20 mouse cellular contexts compared by ENCODE assay signal in genomic region chr17:77889147-77889546, GRCm38 (mm10).
DNase-seq lines count a peak whose midpoint lies in the region; ATAC-seq and TF ChIP-seq lines count a peak whose summit lies in the region.
"Had no signal": no experiment of that assay in that cellular context is flagged by ENCODE, and none has a peak within 500 bp of the region (broad histone marks: within the 10 kb centered on the region; RNA-seq: fewer than 3 reads in every experiment).

No protein-coding gene starts in this region.

- no peak overlapping the region for H3K4me2 ChIP-seq in forebrain, embryonic 13.5 days
- no peak overlapping the region for H3K4me2 ChIP-seq in forebrain, embryonic 12.5 days
- H3K4me2 ChIP-seq in midbrain, postnatal 0 days (ENCODE audit: low read depth, low read length, poor library complexity, severe bottlenecking) = no peak overlapping the region
- no peak overlapping the region for H3K4me2 ChIP-seq in midbrain, embryonic 13.5 days (replicated peaks)
- H3K4me2 ChIP-seq: embryonic facial prominence, embryonic 12.5 days; liver, embryonic 15.5 days had no signal

- H3K9me3 ChIP-seq in forebrain, embryonic 13.5 days (replicated peaks) = no peaks in the 10 kb centered on the region
- H3K9me3 ChIP-seq in forebrain, embryonic 12.5 days = no peaks in the 10 kb centered on the region
- H3K9me3 ChIP-seq in midbrain, postnatal 0 days (ENCODE audit: low read length) = no peaks in the 10 kb centered on the region
- no peaks in the 10 kb centered on the region for H3K9me3 ChIP-seq in midbrain, embryonic 13.5 days
- H3K9me3 ChIP-seq: embryonic facial prominence, embryonic 12.5 days; liver, embryonic 15.5 days; midbrain, embryonic 10.5 days had no signal

- H3K27ac ChIP-seq in forebrain, embryonic 13.5 days = no peak overlapping the region
- H3K27ac ChIP-seq in forebrain, embryonic 12.5 days = no peak overlapping the region
- no peak overlapping the region for H3K27ac ChIP-seq in midbrain, postnatal 0 days (ENCODE audit: low read depth, low read length)
- H3K27ac ChIP-seq in midbrain, embryonic 13.5 days = no peak overlapping the region
- H3K27ac ChIP-seq: embryonic facial prominence, embryonic 12.5 days; heart, adult 2 months; kidney, postnatal 0 days; liver, embryonic 15.5 days; midbrain, embryonic 10.5 days; stomach, postnatal 0 days had no signal

- H3K36me3 ChIP-seq in forebrain, embryonic 13.5 days (ENCODE audit: poor library complexity, severe bottlenecking) = no peaks in the 10 kb centered on the region
- no peaks in the 10 kb centered on the region for H3K36me3 ChIP-seq in forebrain, embryonic 12.5 days (replicated peaks)
- H3K36me3 ChIP-seq in midbrain, postnatal 0 days (ENCODE audit: insufficient read depth, low read length) = no peaks in the 10 kb centered on the region
- no peaks in the 10 kb centered on the region for H3K36me3 ChIP-seq in midbrain, embryonic 13.5 days
- H3K36me3 ChIP-seq: embryonic facial prominence, embryonic 12.5 days; liver, embryonic 15.5 days; midbrain, embryonic 10.5 days had no signal

- peak; percentile 92 for ATAC-seq in forebrain, embryonic 13.5 days
- ATAC-seq in forebrain, embryonic 12.5 days (ENCODE audit: low FRiP score) = no peak
- ATAC-seq in midbrain, postnatal 0 days (ENCODE audit: low FRiP score) = no peak
- ATAC-seq in midbrain, embryonic 13.5 days = no peak
- ATAC-seq: inflammation-experienced regulatory T-cells, adult 6 months had no signal

- H3K27me3 ChIP-seq in forebrain, embryonic 13.5 days = no peaks in the 10 kb centered on the region
- no peaks in the 10 kb centered on the region for H3K27me3 ChIP-seq in forebrain, embryonic 12.5 days
- H3K27me3 ChIP-seq in midbrain, postnatal 0 days (ENCODE audit: insufficient read depth, low read length) = no peaks in the 10 kb centered on the region
- H3K27me3 ChIP-seq in midbrain, embryonic 13.5 days = no peaks in the 10 kb centered on the region
- H3K27me3 ChIP-seq: embryonic facial prominence, embryonic 12.5 days; liver, embryonic 15.5 days had no signal

- no peak for TF ChIP-seq CTCF in midbrain, postnatal 0 days (IDR thresholded peaks at IDR 0.05)

- peak; percentile 9 for DNase-seq in midbrain, postnatal 0 days (ENCODE audit: low spot score)
- DNase-seq in layer of hippocampus, adult 9-10 months (ENCODE audit: low spot score) = peak; percentile 39
- DNase-seq in right cerebral cortex, postnatal 36 days (ENCODE audit: low spot score in 2 of 2) = peak; percentile 10 to 53
- no peak for DNase-seq in adrenal gland, postnatal 25 days
- DNase-seq in gastrocnemius, adult 8-10 months (ENCODE audit: low spot score in 2 of 2) = no peak
- DNase-seq: adrenal gland, adult 2 months; cerebellum, postnatal 25 days; heart, adult 2 months; heart, postnatal 4 days; lung, postnatal 14 days; spleen, adult 18-20 months had no signal

- no peaks in the 10 kb centered on the region for H3K4me1 ChIP-seq in forebrain, embryonic 13.5 days
- H3K4me1 ChIP-seq in forebrain, embryonic 12.5 days = no peaks in the 10 kb centered on the region
- no peaks in the 10 kb centered on the region for H3K4me1 ChIP-seq in midbrain, postnatal 0 days (ENCODE audit: insufficient read depth, low read length)
- no peaks in the 10 kb centered on the region for H3K4me1 ChIP-seq in midbrain, embryonic 13.5 days (replicated peaks)
- H3K4me1 ChIP-seq: embryonic facial prominence, embryonic 12.5 days; liver, embryonic 15.5 days; midbrain, embryonic 10.5 days had no signal

- 62% methylated on average over 2 of the region's 2 CpGs for WGBS in forebrain, embryonic 13.5 days
- WGBS in forebrain, embryonic 12.5 days = 65% methylated on average over 2 of the region's 2 CpGs
- WGBS in midbrain, postnatal 0 days = 69% methylated on average over 2 of the region's 2 CpGs
- 82% methylated on average over 2 of the region's 2 CpGs for WGBS in midbrain, embryonic 13.5 days

- H3K9ac ChIP-seq in forebrain, embryonic 13.5 days = no peak overlapping the region
- no peak overlapping the region for H3K9ac ChIP-seq in forebrain, embryonic 12.5 days
- no peak overlapping the region for H3K9ac ChIP-seq in midbrain, postnatal 0 days (replicated peaks; ENCODE audit: low read length, poor library complexity, severe bottlenecking)
- H3K9ac ChIP-seq in midbrain, embryonic 13.5 days (replicated peaks) = no peak overlapping the region
- H3K9ac ChIP-seq: embryonic facial prominence, embryonic 12.5 days; liver, embryonic 15.5 days had no signal

- no peak overlapping the region for H3K4me3 ChIP-seq in forebrain, embryonic 13.5 days
- no peak overlapping the region for H3K4me3 ChIP-seq in forebrain, embryonic 12.5 days (replicated peaks)
- no peak overlapping the region for H3K4me3 ChIP-seq in midbrain, postnatal 0 days (ENCODE audit: low read depth, low read length)
- no peak overlapping the region for H3K4me3 ChIP-seq in midbrain, embryonic 13.5 days (replicated peaks)
- H3K4me3 ChIP-seq: embryonic facial prominence, embryonic 12.5 days; heart, adult 2 months; liver, embryonic 15.5 days; midbrain, embryonic 10.5 days had no signal

Comparison
In these comparisons a context has a peak if more than half of its experiments do, and no peak if none do; other contexts are left out.
1. DNase-seq: peak in midbrain, postnatal 0 days (single experiment), layer of hippocampus, adult 9-10 months (single experiment) and right cerebral cortex, postnatal 36 days (2 of 2); none in adrenal gland, postnatal 25 days (single experiment) and gastrocnemius, adult 8-10 months (0 of 2).